Mouse (Mus musculus) CH12.LX (cell line): ENCODE measurements around the gene Arih1.

Experiments used
- CTCF ChIP-seq, 2 experiments: IDR thresholded peaks in 1 of 2; conservative IDR thresholded peaks in 1 of 2; 2 replicates each; pipeline ENCODE4 v1.5.1; 2011 to 2012; ENCODE audit warnings: low read depth in 2 of 2, low read length in 2 of 2, improper control_type of control experiment in 1 of 2, inconsistent platforms in 1 of 2, mild to moderate bottlenecking in 1 of 2, moderate library complexity in 1 of 2
- NRF1 ChIP-seq: IDR thresholded peaks from 2 replicates; pipeline ENCODE4 v1.6.1; 2014; ENCODE audit warnings: low read depth, mild to moderate bottlenecking, inconsistent platforms, low read length, improper control_type of control experiment, moderate library complexity
- POLR2A ChIP-seq: IDR thresholded peaks from 2 replicates; pipeline ENCODE4 v1.6.1; 2011; ENCODE audit warnings: low read depth, mild to moderate bottlenecking, improper control_type of control experiment, low read length
- UBTF ChIP-seq: IDR thresholded peaks from 2 replicates; pipeline ENCODE4 v1.6.1; 2012; ENCODE audit warnings: low read depth, mild to moderate bottlenecking, inconsistent platforms, low read length, improper control_type of control experiment, moderate library complexity

GRCm38 (mm10) chr9:59533422-59533821 is 47.0 kb upstream of the Arih1 start:
- TF ChIP-seq POLR2A (no peak), NRF1 (no peak), CTCF (conservative IDR thresholded peaks at IDR 0.05 in 1 of 2, IDR thresholded peaks at IDR 0.05 in 1 of 2; ENCODE audit: low read depth in 2 of 2, low read length in 2 of 2) (no peak), UBTF (no peak)
